Mouse (Mus musculus) hindbrain, embryonic 12.5 days (tissue): ENCODE measurements around the gene Fjx1. TPM values are rescaled to one million over a fixed set of nuclear protein-coding genes. Genes with fewer than 3 reads are reported as not detected.

Experiments
- polyA plus RNA-seq: library from polyadenylated mRNA; unstranded; fragments of >200 nt; fragmentation: Nextera tagmentation; extraction: Ambion mirVana; gene quantifications from 2 replicates; pipeline ENCODE4 v1.2.1, GENCODE M21; 2016

Gene Fjx1
- polyA plus RNA-seq, 1 experiment from 2014 or later, result 44.2 TPM

Other genes with a start within 250 kb of the Fjx1 start
- 65.6 and 74.4 TPM in 2 replicates for gene Trim44, start 44.7 kb downstream of the Fjx1 start, polyA plus RNA-seq
- gene Pamr1, start 97.5 kb upstream of the Fjx1 start, polyA plus RNA-seq, result 5.9 and 7.6 TPM in 2 replicates
- 15.3 and 17.4 TPM in 2 replicates for gene Slc1a2, start 206.2 kb upstream of the Fjx1 start, polyA plus RNA-seq